Mouse (Mus musculus): ENCODE data around the gene Ap1s1. TPM values are rescaled to one million over a fixed set of nuclear protein-coding genes. Genes with fewer than 3 reads are reported as not detected.

Gene Ap1s1
- polyA plus RNA-seq, 1 experiment from 2014 or later = 145 TPM

- Histone ChIP-seq H3K9me3 (ENCODE audit: control insufficient read depth, low read length) (no peaks in the 10 kb centered on the region; the same call in 1 of the 2 replicates), H3K4me2 (ENCODE audit: low read depth, severe bottlenecking) (peak within 1 kb of the TSS; percentile 54), H3K27ac (replicated peaks; ENCODE audit: low read depth, low read length) (peak within 1 kb of the TSS; percentile 25; the same call in 1 of the 2 replicates), H3K27me3 (ENCODE audit: control insufficient read depth, insufficient read depth, low read length) (no peaks in the 10 kb centered on the region), H3K4me1 (ENCODE audit: control insufficient read depth, insufficient read depth, low read length) (peaks cover 7% of the 10 kb centered on the region), H3K4me3 (ENCODE audit: low read depth, low read length) (0 out of 2 replicates have a peak within 1 kb of the TSS, but pooled peaks have one; percentile 17), H3K36me3 (ENCODE audit: control insufficient read depth, insufficient read depth, low read length) (no peaks in the 10 kb centered on the region), H3K9ac (ENCODE audit: low read length) (peak within 1 kb of the TSS; percentile 52)
- WGBS = 23% methylated on average over 23 of the region's 23 CpGs
- DNase-seq (ENCODE audit: low spot score) (peak; percentile 85), ATAC-seq (ENCODE audit: insufficient number of reproducible peaks, low FRiP score, low TSS enrichment, low read depth) (peak; percentile 97)
These were observed 26.4 kb upstream of the Ap1s1 start, which contains the start of gene Serpine1 for GRCm38 (mm10) chr5:137072079-137072960. Gene Serpine1, minus strand, starts transcription at chr5:137072268.

- DNase-seq (ENCODE audit: low spot score) = no peak
- Histone ChIP-seq H3K9ac (ENCODE audit: low read length) (no peak overlapping the region), H3K4me1 (ENCODE audit: control insufficient read depth, insufficient read depth, low read length) (peaks cover 7% of the 10 kb centered on the region), H3K36me3 (ENCODE audit: control insufficient read depth, insufficient read depth, low read length) (no peaks in the 10 kb centered on the region), H3K4me2 (ENCODE audit: low read depth, severe bottlenecking) (no peak overlapping the region), H3K27me3 (ENCODE audit: control insufficient read depth, insufficient read depth, low read length) (no peaks in the 10 kb centered on the region), H3K4me3 (ENCODE audit: low read depth, low read length) (no peak overlapping the region), H3K27ac (replicated peaks; ENCODE audit: low read depth, low read length) (no peak overlapping the region), H3K9me3 (ENCODE audit: control insufficient read depth, low read length) (no peaks in the 10 kb centered on the region; the same call in 1 of the 2 replicates)
- ATAC-seq (ENCODE audit: insufficient number of reproducible peaks, low FRiP score, low TSS enrichment, low read depth) = no peak
- 85% methylated on average over 19 of the region's 19 CpGs for WGBS
These were observed 25.1 kb upstream of the Ap1s1 start for GRCm38 (mm10) chr5:137070881-137071605.

GRCm38 (mm10) chr5:137068711-137069110 lies 22.8 kb upstream of the Ap1s1 start:
- Histone ChIP-seq H3K4me1 (ENCODE audit: control insufficient read depth, insufficient read depth, low read length) (peaks cover 7% of the 10 kb centered on the region), H3K9ac (ENCODE audit: low read length) (no peak overlapping the region), H3K9me3 (ENCODE audit: control insufficient read depth, low read length) (no peaks in the 10 kb centered on the region; the same call in 1 of the 2 replicates), H3K4me2 (ENCODE audit: low read depth, severe bottlenecking) (no peak overlapping the region), H3K27ac (replicated peaks; ENCODE audit: low read depth, low read length) (no peak overlapping the region), H3K27me3 (ENCODE audit: control insufficient read depth, insufficient read depth, low read length) (no peaks in the 10 kb centered on the region), H3K36me3 (ENCODE audit: control insufficient read depth, insufficient read depth, low read length) (no peaks in the 10 kb centered on the region), H3K4me3 (ENCODE audit: low read depth, low read length) (no peak overlapping the region)
- DNase-seq (ENCODE audit: low spot score) = no peak
- 75% methylated on average over 4 of the region's 4 CpGs for WGBS
- no peak for ATAC-seq (ENCODE audit: insufficient number of reproducible peaks, low FRiP score, low TSS enrichment, low read depth)

DNA sequence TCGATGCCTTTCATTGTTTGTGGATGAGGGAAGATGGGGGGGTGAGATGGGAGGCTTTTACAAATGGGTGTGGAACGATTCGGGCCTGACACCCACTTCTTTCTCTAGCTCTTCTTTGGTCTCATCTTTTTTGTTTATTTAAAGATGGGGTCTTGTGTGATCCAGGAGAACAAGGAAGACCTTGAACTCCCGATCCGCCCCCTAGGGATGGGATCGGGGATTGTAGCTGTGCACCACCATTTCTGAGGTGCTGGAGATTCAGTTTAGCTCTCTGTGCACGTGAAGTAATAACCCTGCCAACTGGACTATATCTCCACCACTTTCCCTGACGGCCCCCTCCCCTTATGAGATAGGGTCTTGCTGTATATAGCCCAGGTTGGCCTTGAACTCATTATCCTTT lies 20.0 kb upstream of the Ap1s1 start:
- Histone ChIP-seq H3K4me1 (ENCODE audit: control insufficient read depth, insufficient read depth, low read length) (no peaks in the 10 kb centered on the region), H3K9ac (ENCODE audit: low read length) (no peak overlapping the region), H3K4me3 (ENCODE audit: low read depth, low read length) (no peak overlapping the region), H3K27ac (replicated peaks; ENCODE audit: low read depth, low read length) (no peak overlapping the region), H3K4me2 (ENCODE audit: low read depth, severe bottlenecking) (no peak overlapping the region), H3K27me3 (ENCODE audit: control insufficient read depth, insufficient read depth, low read length) (no peaks in the 10 kb centered on the region), H3K36me3 (ENCODE audit: control insufficient read depth, insufficient read depth, low read length) (no peaks in the 10 kb centered on the region), H3K9me3 (ENCODE audit: control insufficient read depth, low read length) (no peaks in the 10 kb centered on the region; the same call in 1 of the 2 replicates)
- DNase-seq (ENCODE audit: low spot score) (no peak), ATAC-seq (ENCODE audit: insufficient number of reproducible peaks, low FRiP score, low TSS enrichment, low read depth) (no peak)
- WGBS = 71% methylated on average over 8 of the region's 8 CpGs

DNA sequence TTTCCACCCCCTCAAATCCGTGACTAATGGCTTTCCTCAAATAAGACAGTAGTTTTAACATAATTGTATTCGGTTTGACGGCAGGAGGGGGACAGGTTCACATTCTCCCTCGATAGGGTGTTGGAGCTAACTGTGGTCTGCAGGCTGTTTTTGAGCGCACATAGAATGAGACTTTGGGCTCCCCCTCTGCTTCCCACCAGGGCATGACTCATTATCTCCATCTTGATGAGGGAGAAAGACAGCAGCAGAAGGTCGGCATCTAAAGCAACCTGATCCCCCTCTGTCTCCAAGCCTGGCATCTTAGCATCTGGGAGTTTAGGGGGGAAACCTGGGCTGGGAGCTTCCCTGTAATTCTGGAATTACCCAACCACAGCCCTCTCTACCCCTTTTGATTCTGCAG lies 19.5 kb upstream of the Ap1s1 start:
- Histone ChIP-seq H3K4me1 (ENCODE audit: control insufficient read depth, insufficient read depth, low read length) (no peaks in the 10 kb centered on the region), H3K27ac (replicated peaks; ENCODE audit: low read depth, low read length) (no peak overlapping the region), H3K9ac (ENCODE audit: low read length) (no peak overlapping the region), H3K4me3 (ENCODE audit: low read depth, low read length) (no peak overlapping the region), H3K4me2 (ENCODE audit: low read depth, severe bottlenecking) (no peak overlapping the region), H3K36me3 (ENCODE audit: control insufficient read depth, insufficient read depth, low read length) (no peaks in the 10 kb centered on the region), H3K27me3 (ENCODE audit: control insufficient read depth, insufficient read depth, low read length) (no peaks in the 10 kb centered on the region), H3K9me3 (ENCODE audit: control insufficient read depth, low read length) (no peaks in the 10 kb centered on the region; the same call in 1 of the 2 replicates)
- DNase-seq (ENCODE audit: low spot score) (no peak), ATAC-seq (ENCODE audit: insufficient number of reproducible peaks, low FRiP score, low TSS enrichment, low read depth) (no peak)
- WGBS = 76% methylated on average over 6 of the region's 6 CpGs

DNA sequence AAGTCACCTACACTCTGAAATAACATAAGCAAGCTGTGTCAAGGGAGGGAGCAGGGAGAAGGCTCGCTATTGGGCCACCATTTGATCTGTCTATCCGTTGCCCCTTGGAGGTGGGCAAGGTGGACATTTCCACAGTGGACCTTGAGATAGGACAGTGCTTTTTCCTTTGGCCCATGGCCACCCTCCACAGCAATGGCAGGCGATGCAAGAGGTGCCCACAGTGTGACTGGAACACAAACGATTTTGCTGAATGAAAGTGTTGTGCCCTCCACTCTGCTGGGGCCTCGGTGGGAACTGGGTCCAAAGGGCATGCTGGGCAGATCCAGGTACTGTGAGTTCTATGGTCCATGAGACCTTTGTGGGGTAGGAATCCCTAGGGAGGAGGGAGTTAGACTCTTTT lies 16.7 kb upstream of the Ap1s1 start:
- no peaks in the 10 kb centered on the region for H3K36me3 ChIP-seq (ENCODE audit: control insufficient read depth, insufficient read depth, low read length)
- H3K4me1 ChIP-seq (ENCODE audit: control insufficient read depth, insufficient read depth, low read length) = no peaks in the 10 kb centered on the region
- no peak overlapping the region for H3K4me3 ChIP-seq (ENCODE audit: low read depth, low read length)
- H3K27me3 ChIP-seq (ENCODE audit: control insufficient read depth, insufficient read depth, low read length) = no peaks in the 10 kb centered on the region
- ATAC-seq (ENCODE audit: insufficient number of reproducible peaks, low FRiP score, low TSS enrichment, low read depth) (no peak), DNase-seq (ENCODE audit: low spot score) (no peak)
- 85% methylated on average over 5 of the region's 5 CpGs for WGBS
- H3K27ac ChIP-seq (replicated peaks; ENCODE audit: low read depth, low read length) = no peak overlapping the region
- no peak overlapping the region for H3K4me2 ChIP-seq (ENCODE audit: low read depth, severe bottlenecking)
- H3K9ac ChIP-seq (ENCODE audit: low read length) = no peak overlapping the region
- H3K9me3 ChIP-seq (ENCODE audit: control insufficient read depth, low read length) = no peaks in the 10 kb centered on the region; the same call in 1 of the 2 replicates

GRCm38 (mm10) chr5:137061809-137062481 lies 16.0 kb upstream of the Ap1s1 start:
- no peaks in the 10 kb centered on the region for H3K36me3 ChIP-seq (ENCODE audit: control insufficient read depth, insufficient read depth, low read length)
- no peaks in the 10 kb centered on the region for H3K4me1 ChIP-seq (ENCODE audit: control insufficient read depth, insufficient read depth, low read length)
- ATAC-seq (ENCODE audit: insufficient number of reproducible peaks, low FRiP score, low TSS enrichment, low read depth) (no peak), DNase-seq (ENCODE audit: low spot score) (peak; percentile 48)
- no peaks in the 10 kb centered on the region for H3K27me3 ChIP-seq (ENCODE audit: control insufficient read depth, insufficient read depth, low read length)
- whole genome bisulfite sequencing = 21% methylated on average over 11 of the region's 12 CpGs
- H3K27ac ChIP-seq (replicated peaks; ENCODE audit: low read depth, low read length) = no peak overlapping the region
- H3K4me3 ChIP-seq (ENCODE audit: low read depth, low read length) = no peak overlapping the region
- no peak overlapping the region for H3K4me2 ChIP-seq (ENCODE audit: low read depth, severe bottlenecking)
- no peak overlapping the region for H3K9ac ChIP-seq (ENCODE audit: low read length)
- H3K9me3 ChIP-seq (ENCODE audit: control insufficient read depth, low read length) = no peaks in the 10 kb centered on the region

GRCm38 (mm10) chr5:137054873-137055272 lies 8.9 kb upstream of the Ap1s1 start:
- 86% methylated on average over 5 of the region's 5 CpGs for WGBS
- Histone ChIP-seq H3K27ac (replicated peaks; ENCODE audit: low read depth, low read length) (no peak overlapping the region), H3K27me3 (ENCODE audit: control insufficient read depth, insufficient read depth, low read length) (no peaks in the 10 kb centered on the region), H3K9me3 (ENCODE audit: control insufficient read depth, low read length) (no peaks in the 10 kb centered on the region), H3K9ac (ENCODE audit: low read length) (no peak overlapping the region), H3K4me3 (ENCODE audit: low read depth, low read length) (no peak overlapping the region), H3K36me3 (ENCODE audit: control insufficient read depth, insufficient read depth, low read length) (no peaks in the 10 kb centered on the region), H3K4me1 (ENCODE audit: control insufficient read depth, insufficient read depth, low read length) (no peaks in the 10 kb centered on the region), H3K4me2 (ENCODE audit: low read depth, severe bottlenecking) (no peak overlapping the region)
- DNase-seq (ENCODE audit: low spot score) = no peak
- ATAC-seq (ENCODE audit: insufficient number of reproducible peaks, low FRiP score, low TSS enrichment, low read depth) = no peak

Data from limb, embryonic 11.5 days (tissue).